ENCODE assay signal across 17 mouse cellular contexts in genomic region chr6:97434753-97435152, GRCm38 (mm10).
"Had no signal": no experiment of that assay in that cellular context is flagged by ENCODE, and none has a peak within 500 bp of the region (broad histone marks: within the 10 kb centered on the region; RNA-seq: fewer than 3 reads in every experiment).

No protein-coding gene starts in this region.

- DNase-seq: kidney, adult 8-10 months; kidney, postnatal 25 days; liver; liver, embryonic 13.5 days; liver, postnatal 0 days; lung, postnatal 14 days; thymus, adult 18-20 months; thymus, postnatal 14 days had no signal

- H3K4me3 ChIP-seq: limb, embryonic 12.5 days; liver, embryonic 13.5 days; lung, embryonic 15.5 days; megakaryocyte, embryonic 14.5 days; midbrain, embryonic 15.5 days; neural tube, embryonic 12.5 days had no signal

- H3K36me3 ChIP-seq: limb, embryonic 12.5 days; liver, embryonic 13.5 days; lung, embryonic 15.5 days; midbrain, embryonic 15.5 days; neural tube, embryonic 12.5 days had no signal

- H3K9me3 ChIP-seq: limb, embryonic 12.5 days; liver, embryonic 13.5 days; lung, embryonic 15.5 days; megakaryocyte, embryonic 14.5 days; midbrain, embryonic 15.5 days; neural tube, embryonic 12.5 days had no signal

- ATAC-seq: intestine, postnatal 0 days; liver, postnatal 0 days; midbrain, embryonic 15.5 days had no signal

- H3K9ac ChIP-seq: limb, embryonic 12.5 days; liver, embryonic 13.5 days; liver, postnatal 0 days; lung, embryonic 15.5 days; midbrain, embryonic 15.5 days; neural tube, embryonic 12.5 days had no signal

- H3K27ac ChIP-seq: limb, embryonic 12.5 days; liver, embryonic 13.5 days; lung, embryonic 15.5 days; macrophage; midbrain, embryonic 15.5 days; neural tube, embryonic 12.5 days; stomach, postnatal 0 days had no signal

- H3K4me1 ChIP-seq: midbrain, embryonic 15.5 days had no signal

- H3K27me3 ChIP-seq: limb, embryonic 12.5 days; liver, embryonic 13.5 days; lung, embryonic 15.5 days; megakaryocyte, embryonic 14.5 days; midbrain, embryonic 15.5 days; neural tube, embryonic 12.5 days had no signal

- H3K4me2 ChIP-seq: limb, embryonic 12.5 days; liver, embryonic 13.5 days; lung, embryonic 15.5 days; midbrain, embryonic 11.5 days; midbrain, embryonic 15.5 days; neural tube, embryonic 12.5 days had no signal
